In genomic region chr9:96966465-96966864, GRCm38 (mm10) we compare ENCODE assay signal across 27 mouse cellular contexts. TPM values are rescaled to one million over a fixed set of nuclear protein-coding genes. Genes with fewer than 3 reads are reported as not detected.
DNase-seq lines count a peak whose midpoint lies in the region; ATAC-seq and TF ChIP-seq lines count a peak whose summit lies in the region.
"Had no signal": no experiment of that assay in that cellular context is flagged by ENCODE, and none has a peak within 500 bp of the region (broad histone marks: within the 10 kb centered on the region; RNA-seq: fewer than 3 reads in every experiment).

No protein-coding gene starts in this region.

- H3K27me3 ChIP-seq in liver, embryonic 15.5 days = peaks cover 10% of the 10 kb centered on the region; the same call in 1 of the 2 replicates
- H3K27me3 ChIP-seq in liver, embryonic 12.5 days (replicated peaks) = peaks cover 6% of the 10 kb centered on the region
- no peaks in the 10 kb centered on the region for H3K27me3 ChIP-seq in limb, embryonic 10.5 days (ENCODE audit: low read depth, poor library complexity, severe bottlenecking)
- H3K27me3 ChIP-seq: embryonic facial prominence, embryonic 13.5 days; forebrain, embryonic 13.5 days; heart, embryonic 15.5 days; midbrain, embryonic 13.5 days; stomach, embryonic 15.5 days had no signal

- TF ChIP-seq CTCF in left cerebral cortex, adult 2 months (IDR thresholded peaks at IDR 0.05) = no peak

- H3K27ac ChIP-seq in liver, embryonic 15.5 days (replicated peaks) = no peak overlapping the region
- H3K27ac ChIP-seq in liver, embryonic 12.5 days = no peak overlapping the region
- H3K27ac ChIP-seq in left cerebral cortex, adult 2 months = no peak overlapping the region
- H3K27ac ChIP-seq in limb, embryonic 10.5 days = no peak overlapping the region
- H3K27ac ChIP-seq: embryonic facial prominence, embryonic 13.5 days; forebrain, embryonic 13.5 days; heart, embryonic 15.5 days; hindbrain, embryonic 14.5 days; midbrain, embryonic 13.5 days; stomach, embryonic 15.5 days had no signal

- ATAC-seq in liver, embryonic 15.5 days (ENCODE audit: insufficient read depth) = peak; percentile 54; the same call in 1 of the 2 replicates
- ATAC-seq in liver, embryonic 12.5 days = no peak
- ATAC-seq: forebrain, embryonic 13.5 days; midbrain, embryonic 13.5 days had no signal

- 74% methylated on average over 7 of the region's 7 CpGs for WGBS in liver, embryonic 15.5 days (ENCODE audit: insufficient replicate concordance)
- 74% methylated on average over 7 of the region's 7 CpGs for WGBS in liver, embryonic 12.5 days (ENCODE audit: insufficient replicate concordance)
- WGBS in limb, embryonic 10.5 days = 95% methylated on average over 7 of the region's 7 CpGs

- no peaks in the 10 kb centered on the region for H3K36me3 ChIP-seq in liver, embryonic 15.5 days (replicated peaks)
- no peaks in the 10 kb centered on the region for H3K36me3 ChIP-seq in liver, embryonic 12.5 days
- H3K36me3 ChIP-seq in limb, embryonic 10.5 days = peaks cover 18% of the 10 kb centered on the region
- H3K36me3 ChIP-seq: embryonic facial prominence, embryonic 13.5 days; heart, embryonic 15.5 days; stomach, embryonic 15.5 days had no signal

- no peak overlapping the region for H3K9ac ChIP-seq in liver, embryonic 15.5 days
- H3K9ac ChIP-seq in liver, embryonic 12.5 days = no peak overlapping the region
- H3K9ac ChIP-seq: embryonic facial prominence, embryonic 13.5 days; forebrain, embryonic 13.5 days; heart, embryonic 15.5 days; hindbrain, embryonic 14.5 days; lung, embryonic 14.5 days; midbrain, embryonic 13.5 days; stomach, embryonic 15.5 days had no signal

- H3K4me2 ChIP-seq in liver, embryonic 15.5 days = no peak overlapping the region
- no peak overlapping the region for H3K4me2 ChIP-seq in liver, embryonic 12.5 days
- H3K4me2 ChIP-seq: embryonic facial prominence, embryonic 13.5 days; forebrain, embryonic 13.5 days; heart, embryonic 15.5 days; hindbrain, embryonic 14.5 days; lung, embryonic 14.5 days; midbrain, embryonic 13.5 days; stomach, embryonic 15.5 days had no signal

- DNase-seq in kidney, adult 9 months = peak; percentile 95
- DNase-seq in kidney, postnatal 14 days = peak; percentile 83
- DNase-seq in left cerebral cortex, adult 2 months (ENCODE audit: extremely low spot score in 1 of 2, low spot score in 2 of 2) = no peak
- DNase-seq in gastrocnemius, postnatal 36 days = no peak
- DNase-seq in urinary bladder, postnatal 25 days (ENCODE audit: low spot score) = no peak
- DNase-seq in limb, embryonic 10.5 days (ENCODE audit: low spot score) = no peak
- DNase-seq: adrenal gland, postnatal 14 days; cerebellum, adult 8-10 months; cerebellum, postnatal 36 days; embryo, embryonic 11 days; heart, postnatal 36 days; lung, embryonic 14.5 days; lung, postnatal 36 days; right cerebral cortex, postnatal 25 days; thymus, adult 18-20 months; thymus, postnatal 36 days had no signal

- no peaks in the 10 kb centered on the region for H3K9me3 ChIP-seq in liver, embryonic 15.5 days (replicated peaks)
- no peaks in the 10 kb centered on the region for H3K9me3 ChIP-seq in liver, embryonic 12.5 days (replicated peaks)
- 0 out of 2 replicates have a peak, but pooled peaks cover 3% of the 10 kb centered on the region for H3K9me3 ChIP-seq in limb, embryonic 10.5 days (replicated peaks)
- H3K9me3 ChIP-seq: heart, embryonic 15.5 days; midbrain, embryonic 13.5 days; stomach, embryonic 15.5 days had no signal

- no peak overlapping the region for H3K4me3 ChIP-seq in liver, embryonic 15.5 days (replicated peaks)
- no peak overlapping the region for H3K4me3 ChIP-seq in liver, embryonic 12.5 days
- H3K4me3 ChIP-seq in left cerebral cortex, adult 2 months = no peak overlapping the region
- no peak overlapping the region for H3K4me3 ChIP-seq in limb, embryonic 10.5 days
- H3K4me3 ChIP-seq: embryonic facial prominence, embryonic 13.5 days; erythroblast, embryonic 14.5 days; forebrain, embryonic 13.5 days; heart, embryonic 15.5 days; megakaryocyte, embryonic 14.5 days; midbrain, embryonic 13.5 days; stomach, embryonic 15.5 days had no signal

- intact Hi-C loops in left cerebral cortex, adult 2 months (cut with DNase I) = no loop called here
- intact Hi-C loops in gastrocnemius, postnatal 36 days (cut with DNase I) = no loop called here

- H3K4me1 ChIP-seq in liver, embryonic 15.5 days (replicated peaks) = 0 out of 2 replicates have a peak, but pooled peaks cover 3% of the 10 kb centered on the region
- no peaks in the 10 kb centered on the region for H3K4me1 ChIP-seq in liver, embryonic 12.5 days
- H3K4me1 ChIP-seq in limb, embryonic 10.5 days = peaks cover 34% of the 10 kb centered on the region
- H3K4me1 ChIP-seq: megakaryocyte, embryonic 14.5 days had no signal

RNA-seq across cellular contexts. Expression of gene Spsb4, which starts 52.2 kb away (rescaled TPM):
- 1.2 and 1.5 TPM in 2 replicates for polyA plus RNA-seq in liver, embryonic 15.5 days (2015; fragmentation: Nextera tagmentation; extraction: Ambion mirVana)
- polyA plus RNA-seq in liver, embryonic 12.5 days (2016; fragmentation: Nextera tagmentation; extraction: Ambion mirVana) = 2.2 and 2.3 TPM in 2 replicates
- total RNA-seq in left cerebral cortex, adult 2 months (2021) = 1 to 10 TPM; 5.2 to 5.6 TPM
- total RNA-seq in gastrocnemius, postnatal 36 days (2021) = 1 to 10 TPM; 1.4 to 4.1 TPM
- 70.3 and 80.6 TPM in 2 replicates for polyA plus RNA-seq in limb, embryonic 10.5 days (2016; fragmentation: Nextera tagmentation; extraction: Ambion mirVana)
- total RNA-seq: monocyte, adult 5-6 weeks had no signal

Comparison
In these comparisons a context has a peak if more than half of its experiments do, and no peak if none do; other contexts are left out.
1. DNase-seq: peak in kidney, adult 9 months (single experiment) and kidney, postnatal 14 days (single experiment); none in left cerebral cortex, adult 2 months (0 of 2), gastrocnemius, postnatal 36 days (0 of 2), urinary bladder, postnatal 25 days (single experiment) and limb, embryonic 10.5 days (single experiment).
2. RNA of gene Spsb4, which starts 52.2 kb away (polyA plus RNA-seq): 70.3 to 80.6 TPM in limb, embryonic 10.5 days; 2.2 to 2.3 TPM in liver, embryonic 12.5 days and 1.2 to 1.5 TPM in liver, embryonic 15.5 days; every median in the first group is over 10 times any median in the second.